Mouse (Mus musculus): ENCODE measurements around the gene Phb2.

- TF ChIP-seq CTCF (IDR thresholded peaks at IDR 0.05; ENCODE audit: low read depth): no peak
- peak; percentile 70 for TF ChIP-seq EP300 (IDR thresholded peaks at IDR 0.05; ENCODE audit: low read depth)
Observed at GRCm38 (mm10) chr6:124690517-124690916, 21.6 kb upstream of the Phb2 start.

All from liver, postnatal 0 days (tissue).